Mouse (Mus musculus) bone marrow, adult 2 months (tissue): ENCODE results near the gene Coq10b. TPM values are rescaled to one million over a fixed set of nuclear protein-coding genes. Genes with fewer than 3 reads are reported as not detected.

Source experiments
- H3K27ac ChIP-seq: fragments of 200-500 bp; 2 replicates; pipeline ENCODE4 v1.5.1; 2012; ENCODE audit warnings: low read depth, mild to moderate bottlenecking, control low read depth, inconsistent platforms, low read length; ENCODE audit not compliant: control insufficient read depth, poor library complexity, insufficient read depth
- H3K4me1 ChIP-seq: fragments of 200-500 bp; 2 replicates; pipeline ENCODE4 v1.6.1; 2011; ENCODE audit warnings: low read length; ENCODE audit not compliant: control insufficient read depth, insufficient read depth
- H3K4me3 ChIP-seq: fragments of 200-500 bp; replicated peaks from 2 replicates; pipeline ENCODE3; 2011; ENCODE audit warnings: mild to moderate bottlenecking, low read depth, low read length, control low read depth; ENCODE audit not compliant: control insufficient read depth
- CTCF ChIP-seq: fragments of 200-500 bp; IDR thresholded peaks from 2 replicates; pipeline ENCODE4 v1.5.1; 2011; ENCODE audit warnings: low read length, control low read depth; ENCODE audit not compliant: control insufficient read depth, insufficient read depth
- POLR2A ChIP-seq: fragments of 200-500 bp; IDR thresholded peaks from 2 replicates; pipeline ENCODE4 v1.6.1; 2011; ENCODE audit warnings: low read depth, mild to moderate bottlenecking, control low read depth, low read length, borderline replicate concordance; ENCODE audit not compliant: control insufficient read depth
- WGBS: fragments of 180-500 bp; shearing (Covaris S2); methylation state at CpG from one replicate; pipeline ENCODE4 v1.1.7; 2018; 5-methylcytosine and 5-hydroxymethylcytosine counted together
- polyA plus RNA-seq: library from polyadenylated mRNA; stranded (reverse); fragments of >200 nt; gene quantifications from 2 replicates; pipeline ENCODE4 v1.2.4, GENCODE M21; 2011; ENCODE audit warnings: low replicate concordance; ENCODE audit not compliant: missing spikeins, insufficient read depth, insufficient read length

Gene Coq10b
- polyA plus RNA-seq, 1 experiment = 9.9 TPM

DNA sequence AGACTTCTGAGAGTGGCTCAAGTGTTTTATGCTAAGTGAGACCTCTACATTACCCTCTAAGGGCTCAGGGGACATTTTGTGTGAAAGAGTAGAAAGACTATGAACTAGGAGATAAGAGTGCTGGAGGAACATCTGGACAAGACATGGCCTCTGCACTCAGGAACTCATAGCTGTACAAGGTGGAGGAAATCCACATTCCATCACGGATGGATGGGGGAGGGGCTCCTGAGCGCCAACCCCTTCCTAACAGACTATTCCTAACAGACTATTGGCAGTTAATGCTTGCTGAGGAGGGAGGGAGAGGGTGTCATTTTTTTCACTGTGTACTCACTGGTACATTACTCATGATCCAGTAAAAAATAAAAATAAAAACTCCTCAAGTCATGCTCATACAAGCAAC is 22.2 kb downstream of the Coq10b start:
- Histone ChIP-seq H3K4me1 (no peaks in the 10 kb centered on the region), H3K27ac (no peak overlapping the region), H3K4me3 (no peak overlapping the region)
- no peak for TF ChIP-seq POLR2A
- no peak for TF ChIP-seq CTCF
- WGBS = 72% methylated on average over 2 of the region's 2 CpGs

DNA sequence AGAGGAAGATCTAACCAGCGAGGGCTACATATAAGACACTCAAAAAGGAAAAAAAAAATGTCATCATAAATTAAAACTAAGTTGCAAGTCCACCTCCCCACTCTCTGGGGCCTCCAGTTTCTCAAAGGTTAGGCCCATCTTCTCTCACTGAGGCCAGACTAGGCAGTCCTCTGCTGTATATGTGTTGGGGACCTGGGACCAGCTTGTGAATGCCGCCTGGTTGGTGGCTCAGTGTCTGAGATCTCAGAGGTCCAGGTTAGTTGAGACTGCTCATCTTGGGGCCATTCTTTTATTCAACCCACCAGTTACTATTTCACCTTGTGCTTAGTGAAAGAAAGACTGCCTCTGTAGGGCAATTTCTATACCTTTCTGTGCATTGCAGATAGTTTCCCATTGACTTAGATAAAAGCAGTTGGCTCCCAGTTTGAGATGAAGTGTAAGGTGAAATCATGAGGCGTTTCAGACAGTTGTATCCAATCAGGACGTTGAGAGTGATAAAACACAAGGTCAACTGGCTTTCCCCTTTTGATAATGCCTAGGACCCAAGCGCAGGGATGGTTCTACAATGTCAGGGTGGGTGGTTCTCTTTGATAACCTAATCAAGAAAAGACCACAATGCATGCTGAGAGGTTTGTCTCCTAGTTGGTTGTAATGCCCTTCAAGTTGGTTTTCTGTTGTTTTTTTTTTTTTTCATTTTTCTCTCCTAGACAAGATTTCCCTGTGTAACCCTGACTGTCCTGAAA is 23.3 kb downstream of the Coq10b start:
- no peak overlapping the region for H3K27ac ChIP-seq
- H3K4me3 ChIP-seq = no peak overlapping the region
- TF ChIP-seq POLR2A = no peak
- TF ChIP-seq CTCF = no peak
- H3K4me1 ChIP-seq = no peaks in the 10 kb centered on the region
- WGBS = 60% methylated on average over 5 of the region's 5 CpGs

DNA sequence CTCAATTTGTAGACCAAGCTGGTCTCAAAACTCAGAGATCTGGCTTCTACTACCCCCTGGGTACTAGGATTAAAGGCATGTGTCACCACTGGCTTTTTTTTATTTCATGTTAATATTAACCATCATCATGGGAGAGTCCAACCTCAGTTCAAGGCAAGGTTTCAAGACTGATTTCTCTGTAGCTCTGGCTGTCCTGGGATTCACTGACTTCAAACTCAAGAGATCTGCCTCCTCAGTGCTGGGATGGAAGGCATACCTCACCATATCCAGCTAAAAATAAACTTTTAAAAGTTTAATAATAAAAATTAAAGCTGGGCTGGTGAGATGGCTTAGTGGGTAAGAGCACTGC is 23.8 kb downstream of the Coq10b start:
- TF ChIP-seq POLR2A (no peak), CTCF (no peak)
- Histone ChIP-seq H3K4me3 (no peak overlapping the region), H3K4me1 (no peaks in the 10 kb centered on the region), H3K27ac (no peak overlapping the region)

DNA sequence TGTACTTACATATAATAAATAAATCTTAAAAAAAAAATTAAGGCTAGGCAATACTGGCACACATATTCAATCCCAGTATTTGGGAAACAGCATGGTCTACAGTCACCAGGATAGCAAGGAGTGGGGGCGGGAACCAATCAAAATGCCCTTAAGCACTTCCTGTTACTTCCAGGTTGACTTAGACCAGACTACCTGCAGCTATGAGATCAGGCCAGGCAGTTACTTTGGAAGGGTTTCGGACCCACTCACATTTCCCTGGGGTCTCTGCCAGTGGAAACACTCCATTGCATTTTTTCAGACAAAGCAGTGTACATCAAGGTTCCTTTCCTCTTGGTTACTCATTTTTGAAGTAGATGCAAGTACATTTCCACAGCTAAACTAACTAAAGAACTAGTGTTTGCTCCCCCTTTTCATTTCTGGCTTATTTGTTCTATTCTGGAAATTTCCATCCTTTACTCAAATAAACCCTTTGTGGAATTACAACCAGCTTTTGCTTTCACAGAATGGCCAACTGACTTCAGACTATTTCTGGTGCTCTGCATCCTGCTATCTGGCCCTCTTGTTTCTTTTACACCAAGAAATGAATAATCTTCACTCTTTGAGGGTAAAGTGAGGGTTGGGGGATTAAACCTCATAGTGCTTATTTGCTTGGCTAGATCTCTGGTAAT is 24.4 kb downstream of the Coq10b start:
- WGBS = 94% methylated on average over 2 of the region's 2 CpGs
- no peak overlapping the region for H3K27ac ChIP-seq
- H3K4me3 ChIP-seq = no peak overlapping the region
- no peaks in the 10 kb centered on the region for H3K4me1 ChIP-seq
- TF ChIP-seq POLR2A (no peak), CTCF (no peak)

DNA sequence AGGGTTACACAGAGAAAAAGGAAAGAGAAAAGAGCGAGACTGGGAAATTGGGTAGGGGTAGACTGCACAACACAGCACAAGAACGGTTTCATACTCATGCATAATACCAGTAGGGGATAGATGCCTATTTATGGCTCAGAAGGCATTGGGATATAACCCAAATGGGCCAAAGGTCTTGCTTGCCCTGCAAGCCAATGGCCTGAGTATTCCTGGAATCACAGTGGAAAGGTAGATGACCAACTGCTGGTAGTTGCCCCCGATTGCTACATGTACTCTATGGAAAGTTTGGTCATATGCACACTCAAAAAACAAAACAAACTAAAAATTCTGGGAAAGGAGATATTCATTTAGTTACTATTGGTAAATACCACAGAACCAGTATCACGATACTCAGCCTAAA is 27.1 kb downstream of the Coq10b start:
- TF ChIP-seq CTCF (no peak), POLR2A (no peak)
- no peaks in the 10 kb centered on the region for H3K4me1 ChIP-seq
- H3K4me3 ChIP-seq = no peak overlapping the region
- 90% methylated on average over 4 of the region's 4 CpGs for WGBS
- H3K27ac ChIP-seq = no peak overlapping the region

DNA sequence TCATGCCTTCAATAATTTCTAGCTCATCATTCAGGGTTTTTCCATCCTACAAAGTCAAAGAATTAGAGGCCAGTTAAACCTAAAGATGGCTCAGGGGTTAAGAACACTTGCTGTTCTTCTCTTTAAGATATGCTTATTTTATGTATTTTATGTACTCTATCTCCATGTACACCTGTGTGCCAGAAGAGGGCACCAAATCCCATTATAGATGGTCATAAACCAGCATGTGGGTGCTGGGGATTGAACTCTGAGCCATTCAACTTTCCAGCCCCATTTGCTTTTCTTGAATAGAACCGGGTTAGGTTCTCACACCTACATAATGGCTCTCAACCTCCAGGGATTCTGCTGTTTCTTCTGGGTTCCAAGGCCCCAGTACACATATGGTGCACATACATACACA is 29.5 kb downstream of the Coq10b start:
- no peak for TF ChIP-seq POLR2A
- no peak for TF ChIP-seq CTCF
- 71% methylated on average over 1 of the region's 1 CpGs for WGBS
- Histone ChIP-seq H3K4me1 (no peaks in the 10 kb centered on the region; the same call in 1 of the 2 replicates), H3K27ac (no peak overlapping the region), H3K4me3 (no peak overlapping the region)

DNA sequence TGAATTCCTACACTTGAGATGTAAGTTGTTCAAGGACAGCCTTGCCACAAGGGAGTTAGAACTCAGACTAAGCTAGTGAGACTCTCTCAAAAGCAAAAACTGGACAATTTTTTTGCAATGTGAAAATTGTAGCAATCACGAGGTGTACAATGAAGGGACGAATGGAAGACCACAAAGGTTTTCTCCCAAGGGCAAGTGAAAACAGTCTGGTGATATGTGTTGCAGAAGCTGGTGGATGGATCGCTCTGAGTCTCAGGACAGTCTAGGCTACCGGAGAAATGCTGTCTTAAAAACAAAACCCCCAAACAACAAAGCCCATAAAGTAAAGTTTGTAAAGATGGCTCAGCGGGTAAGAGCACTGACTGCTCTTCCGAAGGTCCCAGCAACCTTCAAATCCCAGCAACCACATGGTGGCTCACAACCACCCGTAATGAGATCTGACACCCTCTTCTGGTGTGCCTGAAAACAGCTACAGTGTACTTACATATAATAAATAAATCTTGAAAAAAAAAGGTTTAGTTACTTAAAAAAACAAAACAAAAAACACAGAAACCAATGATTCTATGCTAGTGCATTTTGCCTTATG is 33.3 kb downstream of the Coq10b start:
- H3K4me3 ChIP-seq = no peak overlapping the region
- 58% methylated on average over 7 of the region's 7 CpGs for WGBS
- TF ChIP-seq POLR2A (no peak), CTCF (no peak)
- no peak overlapping the region for H3K27ac ChIP-seq
- H3K4me1 ChIP-seq = no peaks in the 10 kb centered on the region; the same call in 1 of the 2 replicates

DNA sequence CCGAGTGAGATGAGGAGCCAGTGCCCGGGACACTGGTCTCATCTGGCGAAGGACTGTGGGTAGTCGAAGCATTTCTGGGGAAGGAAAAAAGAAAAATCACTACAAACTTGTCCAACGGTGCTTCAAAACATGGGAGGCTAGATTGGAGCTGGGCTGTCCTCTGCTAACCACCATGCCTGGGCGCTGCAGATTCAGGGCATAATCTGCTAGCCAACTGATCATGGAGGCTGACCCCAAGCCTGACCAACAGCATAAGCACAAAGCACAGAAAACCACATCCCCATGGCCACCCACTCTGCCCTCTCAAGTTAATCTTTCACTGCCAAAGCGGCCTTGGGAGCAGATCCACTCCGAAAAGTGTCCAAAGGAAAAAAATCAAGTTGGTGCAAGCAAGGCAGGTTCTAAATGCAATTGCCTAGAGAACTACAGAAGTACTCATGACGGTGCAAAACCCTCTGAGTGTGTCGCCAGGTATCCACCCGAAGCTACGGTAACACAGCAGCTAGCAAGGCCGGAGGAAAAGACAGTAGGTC is 34.4 kb downstream of the Coq10b start:
- WGBS = 2% methylated on average over 13 of the region's 13 CpGs
- Histone ChIP-seq H3K4me1 (no peaks in the 10 kb centered on the region; the same call in 1 of the 2 replicates), H3K27ac (peak overlapping the region; percentile 97), H3K4me3 (peak overlapping the region; percentile 99)
- TF ChIP-seq POLR2A (no peak), CTCF (no peak)
